Mouse (Mus musculus) small intestine, adult 2 months (tissue): ENCODE measurements around the gene Prps1l1.

Experiments
- CTCF ChIP-seq: fragments of 200-500 bp; IDR thresholded peaks from 2 replicates; pipeline ENCODE4 v1.5.1; 2012; ENCODE audit warnings: low read depth, mild to moderate bottlenecking, control low read depth, inconsistent platforms, low read length, moderate library complexity, mixed read lengths; ENCODE audit not compliant: insufficient replicate concordance, insufficient read length; ENCODE audit errors: extremely low read depth
- POLR2A ChIP-seq: fragments of 200-500 bp; IDR thresholded peaks from 2 replicates; pipeline ENCODE4 v1.6.1; 2012; ENCODE audit warnings: low read depth, mild to moderate bottlenecking, control low read depth, inconsistent platforms, low read length, moderate library complexity

GRCm38 (mm10) chr12:34989537-34990200, 5.1 kb downstream of the Prps1l1 start:
- TF ChIP-seq CTCF (no peak), POLR2A (no peak)
